Mouse (Mus musculus): ENCODE data around the gene Ip6k1.
A peak's percentile ranks its signal among the peaks of the same experiment; 100 is the strongest.

The Ip6k1 gene

GRCm38 (mm10) chr9:108001922-108002770 lies at the start of gene Ip6k1:
Ip6k1 (plus strand) TSS chr9:108002501.
- DNase-seq = peak; percentile 100

DNA sequence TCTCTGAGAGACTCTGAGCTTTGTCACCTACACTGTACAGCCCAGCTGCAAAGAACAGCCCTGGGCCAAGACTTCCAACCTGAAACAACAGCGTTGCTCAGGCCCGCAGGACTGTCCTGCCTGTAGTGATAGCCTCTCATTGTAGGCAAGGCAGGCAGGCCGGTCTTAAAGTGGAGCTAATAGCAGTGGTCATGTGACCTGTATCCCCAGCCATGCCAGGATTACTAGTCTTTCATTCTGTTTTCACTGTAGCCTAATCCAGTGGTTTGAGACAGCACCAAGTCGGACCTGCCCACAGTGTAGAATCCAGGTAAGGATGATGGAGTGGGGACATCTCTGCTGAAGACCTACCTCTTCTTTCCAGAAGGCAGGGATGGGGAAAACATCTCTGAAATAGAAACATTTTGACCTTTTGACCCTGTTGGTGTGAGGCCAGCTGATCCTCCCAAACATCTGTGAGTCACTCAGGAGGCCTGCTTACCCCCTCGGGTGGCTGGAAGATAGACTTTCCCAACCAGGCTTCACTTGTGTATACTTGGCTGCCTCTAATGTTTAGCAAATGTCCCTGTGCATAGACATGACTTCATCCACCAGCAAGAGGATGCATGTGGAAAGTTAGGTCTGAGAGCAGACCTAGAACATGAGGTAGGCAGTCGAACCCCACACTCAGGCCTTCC lies 46.5 kb upstream of the Ip6k1 start:
- no peak for DNase-seq

GRCm38 (mm10) chr9:107957141-107957540 lies 45.2 kb upstream of the Ip6k1 start:
- DNase-seq = no peak

- DNase-seq = no peak
Measured at GRCm38 (mm10) chr9:107959896-107960295, 42.4 kb upstream of the Ip6k1 start.

GRCm38 (mm10) chr9:107960928-107961327 lies 41.4 kb upstream of the Ip6k1 start:
- no peak for DNase-seq

GRCm38 (mm10) chr9:107961351-107961762 lies 40.9 kb upstream of the Ip6k1 start:
- DNase-seq = no peak

DNA sequence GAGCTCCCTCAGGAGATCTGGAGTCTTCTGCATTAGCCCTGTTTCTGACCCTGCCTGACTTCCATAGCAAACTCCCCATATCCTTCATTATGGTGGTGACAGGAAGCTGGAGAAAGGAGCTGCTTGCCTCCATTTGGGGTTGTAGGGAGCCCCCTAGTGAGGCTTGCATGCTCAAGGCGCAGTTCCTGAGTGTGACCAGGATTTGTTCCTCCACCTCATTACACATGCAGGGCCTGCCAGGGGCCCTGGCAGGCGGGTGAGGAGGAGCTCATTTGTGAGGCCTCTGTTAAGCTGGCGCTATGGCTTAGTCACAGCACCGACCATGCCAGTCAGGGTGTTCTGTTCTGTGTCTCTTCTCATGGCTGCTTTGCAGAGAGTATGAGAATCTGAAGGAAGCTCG lies 40.4 kb upstream of the Ip6k1 start:
- no peak for DNase-seq

DNA sequence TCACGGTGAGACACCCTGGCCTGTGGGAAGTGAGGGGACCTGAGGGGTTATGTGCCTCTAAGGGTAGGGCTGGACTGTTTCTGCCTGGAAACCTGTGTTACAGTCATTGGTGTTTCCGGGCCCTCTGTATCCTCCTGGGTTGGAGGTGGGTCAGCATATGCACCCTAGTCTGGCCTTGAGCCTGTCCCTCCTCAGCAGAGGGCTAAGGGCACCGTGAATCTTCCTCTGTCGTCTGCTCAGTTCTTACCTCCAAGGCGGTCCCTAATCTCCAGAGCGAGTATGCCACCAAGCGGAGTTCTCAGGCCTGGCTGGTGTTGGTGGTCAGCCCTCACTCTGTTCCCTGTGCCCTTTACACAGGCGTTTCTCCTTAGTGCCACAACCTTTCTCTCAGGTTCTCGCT lies 39.4 kb upstream of the Ip6k1 start:
- no peak for DNase-seq

DNA sequence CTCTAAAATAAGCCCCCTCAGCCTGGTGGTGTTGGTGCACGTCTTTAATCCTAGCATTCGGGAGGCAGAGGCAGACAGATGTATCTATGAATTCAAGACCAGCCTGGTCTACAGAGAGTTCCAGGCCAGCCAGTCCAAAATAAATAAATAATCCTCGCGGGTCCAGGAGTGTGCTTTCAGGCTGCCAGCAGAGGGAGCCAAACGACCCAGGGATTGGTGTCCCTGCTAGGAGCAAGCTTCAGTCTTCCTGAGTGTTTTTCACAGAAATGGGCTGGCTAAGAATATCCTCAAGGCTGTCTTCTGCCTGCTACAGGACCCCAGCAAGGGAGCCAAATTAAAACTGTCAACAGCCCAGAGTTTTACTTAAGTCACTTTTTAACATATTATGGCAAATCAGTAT lies 38.6 kb upstream of the Ip6k1 start:
- peak; percentile 88 for DNase-seq

GRCm38 (mm10) chr9:107964681-107965080 lies 37.6 kb upstream of the Ip6k1 start:
- DNase-seq = no peak

GRCm38 (mm10) chr9:107966676-107967075 lies 35.6 kb upstream of the Ip6k1 start:
- no peak for DNase-seq

DNA sequence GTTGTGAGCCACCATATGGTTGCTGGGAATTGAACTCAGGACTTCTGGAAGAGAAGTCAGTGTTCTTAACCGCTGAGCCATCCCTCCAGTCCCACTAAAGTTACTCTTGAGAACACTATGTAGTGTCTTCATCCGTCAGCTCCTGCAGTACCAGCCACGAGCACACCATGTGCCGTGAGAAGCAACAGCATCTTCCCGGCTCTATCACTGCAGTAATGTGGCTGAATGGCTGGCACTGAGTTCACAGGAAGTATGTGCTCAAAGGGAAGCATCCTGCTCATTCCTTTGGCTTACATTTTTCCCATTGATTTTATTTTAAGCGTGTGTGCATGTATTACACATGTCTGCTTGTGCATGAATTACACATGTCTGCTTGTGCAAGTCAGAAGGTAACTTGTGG lies 34.9 kb upstream of the Ip6k1 start:
- peak; percentile 44 for DNase-seq

DNA sequence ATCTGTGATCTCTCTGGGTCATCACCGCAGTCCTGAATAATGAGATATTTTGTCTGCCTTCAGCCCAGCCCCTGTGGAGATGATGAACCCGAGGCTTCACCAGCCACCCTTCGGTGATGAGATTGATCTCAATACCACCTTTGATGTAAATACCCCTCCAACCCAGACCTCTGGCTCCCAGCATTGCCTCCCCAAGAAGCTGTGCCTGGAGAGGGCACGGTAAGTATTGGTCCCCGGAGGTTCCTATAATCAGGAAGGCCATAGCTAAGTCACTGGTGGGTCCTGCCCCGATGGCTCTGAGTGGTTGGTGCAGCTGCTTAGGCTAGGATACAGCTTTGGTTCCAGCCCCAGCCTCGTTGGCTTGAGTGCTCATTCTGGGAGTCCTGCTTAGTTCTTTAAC lies 33.8 kb upstream of the Ip6k1 start:
- DNase-seq = no peak

GRCm38 (mm10) chr9:107970311-107970710 lies 32.0 kb upstream of the Ip6k1 start:
- no peak for DNase-seq

DNA sequence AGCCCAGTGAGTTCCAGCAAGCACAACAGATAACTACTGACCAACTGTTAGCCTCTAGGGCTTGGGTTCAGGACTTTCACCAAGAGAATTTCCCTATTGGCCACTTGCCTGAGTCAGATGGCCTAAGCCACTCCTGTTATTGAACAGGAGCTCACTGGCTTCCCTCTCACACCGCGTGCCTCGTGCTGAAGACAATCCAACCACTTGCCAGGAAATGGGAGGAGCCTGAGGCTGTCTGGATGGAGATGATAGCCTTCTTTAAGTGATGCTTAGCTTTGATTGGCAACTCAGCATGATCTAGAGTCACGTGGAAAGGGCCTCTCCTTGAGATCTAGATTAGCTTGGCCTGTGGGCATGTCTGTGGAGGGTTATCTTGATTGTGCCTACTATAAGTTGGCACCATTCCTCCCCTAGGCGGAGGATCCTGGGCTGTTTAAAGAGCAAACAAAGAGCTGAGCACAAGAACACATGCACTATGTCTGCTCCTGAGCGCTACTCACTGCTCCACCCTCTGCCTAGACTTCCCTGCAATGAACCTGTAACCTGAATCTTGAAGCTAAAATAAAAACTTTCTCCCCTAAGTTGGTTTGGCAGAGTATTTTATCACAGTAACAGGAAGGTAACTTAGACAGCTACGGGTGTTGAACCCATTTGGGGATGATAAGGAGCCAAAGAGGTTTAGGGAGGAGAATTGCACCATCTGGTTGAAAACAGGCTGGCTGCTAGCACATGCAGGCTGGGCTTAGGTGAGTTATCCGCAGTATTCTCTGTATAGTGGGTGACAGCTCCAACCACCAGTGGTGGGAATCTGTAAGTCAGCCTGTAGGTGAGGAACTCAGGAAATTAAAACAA lies 30.4 kb upstream of the Ip6k1 start:
- DNase-seq = peak; percentile 54

GRCm38 (mm10) chr9:107974491-107975171 lies 27.7 kb upstream of the Ip6k1 start:
- DNase-seq = no peak

- peak; percentile 71 for DNase-seq
Measured at GRCm38 (mm10) chr9:107975399-107976386, 26.6 kb upstream of the Ip6k1 start, which contains the start of gene Uba7. Uba7 (plus strand) TSS chr9:107975505.

- no peak for DNase-seq
Measured at GRCm38 (mm10) chr9:107978815-107979214, 23.5 kb upstream of the Ip6k1 start.

DNA sequence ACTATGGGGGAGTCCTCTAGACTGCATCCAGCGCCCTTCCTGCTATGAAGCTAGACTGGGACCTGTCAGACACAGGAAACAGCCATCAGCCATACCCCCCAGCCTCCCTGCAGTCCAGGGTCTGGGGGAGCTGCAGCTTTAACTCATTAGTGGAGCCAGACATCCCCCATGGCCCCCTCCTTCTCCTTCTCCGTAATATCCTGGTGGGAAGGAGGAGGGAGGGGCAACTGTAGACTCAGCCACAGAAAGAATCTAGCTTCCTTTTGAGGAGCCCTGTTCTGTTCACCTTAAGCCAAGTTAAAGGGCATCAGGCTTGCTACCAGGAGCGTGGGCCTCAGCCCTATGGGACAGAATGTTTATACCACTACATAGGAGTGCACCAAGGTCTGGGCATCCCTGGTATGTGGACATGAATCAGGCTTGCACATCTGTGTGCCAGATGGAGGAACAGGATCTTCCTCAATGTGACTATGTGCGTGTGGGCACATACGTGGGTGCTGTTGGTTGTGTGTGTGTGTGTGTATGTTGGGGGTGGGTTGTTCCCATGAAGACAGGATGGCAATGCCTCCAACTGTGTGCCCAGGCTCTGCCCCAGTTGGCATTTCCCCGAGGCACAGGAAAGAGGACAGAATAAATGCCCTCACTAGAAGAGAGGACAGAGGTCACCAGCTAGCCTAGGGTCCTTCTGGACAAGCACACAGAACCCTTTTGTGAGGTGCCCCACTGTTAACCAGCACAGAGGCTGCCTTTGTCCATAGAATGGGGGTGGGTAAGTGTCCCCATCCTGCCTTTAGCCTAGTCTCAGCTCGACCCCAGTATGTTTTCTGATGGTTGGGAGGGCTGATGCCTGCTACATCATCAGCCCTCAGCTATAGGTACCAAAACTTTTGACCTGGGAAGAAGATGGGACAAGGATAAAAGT lies 20.4 kb upstream of the Ip6k1 start:
- DNase-seq = no peak

- DNase-seq = peak; percentile 84
Measured at GRCm38 (mm10) chr9:107982681-107983346, 19.5 kb upstream of the Ip6k1 start, which contains the start of gene Gm20661. Gm20661 (plus strand) TSS chr9:107983058.

Measured in lung, postnatal 36 days (tissue).